Mouse (Mus musculus): ENCODE measurements around the gene Rcor3. TPM values are rescaled to one million over a fixed set of nuclear protein-coding genes. Genes with fewer than 3 reads are reported as not detected.

Rcor3 gene
- polyA plus RNA-seq, 1 experiment = 20.0 TPM

DNA sequence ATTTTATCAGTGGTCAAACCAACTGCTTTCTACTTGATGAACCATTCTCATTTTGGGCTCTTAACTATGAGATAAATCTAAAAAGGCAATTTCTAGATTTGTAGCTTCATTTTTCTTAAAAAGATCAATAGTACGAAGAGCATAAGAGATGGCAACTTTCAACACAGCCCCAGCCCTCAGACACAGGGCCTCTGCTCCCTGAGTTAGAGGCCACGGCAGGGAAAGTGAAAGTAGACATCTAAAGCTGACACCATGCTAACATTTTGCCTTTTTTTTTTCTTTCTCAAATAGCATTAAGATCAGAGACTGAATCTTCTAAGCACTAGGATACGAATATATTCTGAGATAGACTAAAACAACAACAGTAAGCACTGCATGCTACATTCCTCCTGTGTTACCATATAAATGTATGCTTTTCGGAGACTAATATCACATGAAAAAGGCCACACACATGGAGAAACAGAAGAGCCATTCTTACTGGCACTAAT, 31.9 kb downstream of the Rcor3 start:
- Histone ChIP-seq H3K4me1 (ENCODE audit: control insufficient read depth, insufficient read depth, low read length) (no peaks in the 10 kb centered on the region), H3K4me3 (replicated peaks; ENCODE audit: control insufficient read depth, low read depth, low read length) (no peak overlapping the region), H3K27ac (ENCODE audit: control insufficient read depth, insufficient read depth, low read depth, low read length, poor library complexity) (no peak overlapping the region)
- 58% methylated on average over 4 of the region's 4 CpGs for WGBS
- TF ChIP-seq POLR2A (IDR thresholded peaks at IDR 0.05; ENCODE audit: borderline replicate concordance, control insufficient read depth, low read depth, low read length) (no peak), CTCF (IDR thresholded peaks at IDR 0.05; ENCODE audit: control insufficient read depth, insufficient read depth, low read length) (no peak)

DNA sequence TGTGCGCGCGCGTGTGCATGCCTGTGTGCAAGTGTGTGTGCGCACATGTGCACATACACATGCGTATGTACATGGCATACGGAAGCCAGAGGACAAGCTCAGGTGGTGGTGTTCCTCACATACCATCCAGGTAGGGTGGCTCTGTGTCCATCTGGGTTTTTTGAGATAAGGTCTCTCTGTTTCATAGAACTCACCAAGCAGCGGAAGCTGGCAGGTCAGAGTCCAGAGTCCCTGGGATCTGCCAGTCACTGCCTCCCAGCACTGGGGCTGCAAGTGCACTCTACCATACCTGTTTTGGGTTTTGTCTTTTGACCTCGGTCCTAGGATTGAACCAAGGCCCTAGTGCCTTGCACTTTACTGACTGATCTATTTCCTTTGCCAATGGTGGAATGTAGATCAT, 33.8 kb downstream of the Rcor3 start:
- Histone ChIP-seq H3K4me1 (ENCODE audit: control insufficient read depth, insufficient read depth, low read length) (no peaks in the 10 kb centered on the region), H3K27ac (ENCODE audit: control insufficient read depth, insufficient read depth, low read depth, low read length, poor library complexity) (no peak overlapping the region), H3K4me3 (replicated peaks; ENCODE audit: control insufficient read depth, low read depth, low read length) (no peak overlapping the region)
- 96% methylated on average over 9 of the region's 9 CpGs for WGBS
- no peak for TF ChIP-seq CTCF (IDR thresholded peaks at IDR 0.05; ENCODE audit: control insufficient read depth, insufficient read depth, low read length)
- TF ChIP-seq POLR2A (IDR thresholded peaks at IDR 0.05; ENCODE audit: borderline replicate concordance, control insufficient read depth, low read depth, low read length) = no peak

DNA sequence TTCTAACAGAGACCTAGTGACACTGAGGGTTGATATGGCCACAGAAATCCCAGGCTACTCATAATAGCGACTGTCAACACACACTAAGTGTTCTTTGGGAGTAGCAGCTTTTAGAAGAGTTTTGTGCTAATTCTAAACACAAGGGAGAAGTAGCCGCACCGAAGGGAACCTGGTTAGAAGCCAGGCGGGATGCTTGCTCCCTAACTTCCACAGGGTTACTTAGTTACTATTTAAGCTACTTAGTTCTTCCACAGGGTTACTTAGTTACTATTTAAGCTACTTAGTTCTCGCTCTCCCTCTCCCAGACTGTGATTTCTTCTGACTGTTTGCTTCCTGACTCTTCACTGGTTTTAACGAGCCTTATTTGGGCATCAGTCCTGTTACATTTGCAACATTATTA, 34.7 kb downstream of the Rcor3 start:
- H3K27ac ChIP-seq (ENCODE audit: control insufficient read depth, insufficient read depth, low read depth, low read length, poor library complexity) = no peak overlapping the region
- TF ChIP-seq POLR2A (IDR thresholded peaks at IDR 0.05; ENCODE audit: borderline replicate concordance, control insufficient read depth, low read depth, low read length) (no peak), CTCF (IDR thresholded peaks at IDR 0.05; ENCODE audit: control insufficient read depth, insufficient read depth, low read length) (no peak)

DNA sequence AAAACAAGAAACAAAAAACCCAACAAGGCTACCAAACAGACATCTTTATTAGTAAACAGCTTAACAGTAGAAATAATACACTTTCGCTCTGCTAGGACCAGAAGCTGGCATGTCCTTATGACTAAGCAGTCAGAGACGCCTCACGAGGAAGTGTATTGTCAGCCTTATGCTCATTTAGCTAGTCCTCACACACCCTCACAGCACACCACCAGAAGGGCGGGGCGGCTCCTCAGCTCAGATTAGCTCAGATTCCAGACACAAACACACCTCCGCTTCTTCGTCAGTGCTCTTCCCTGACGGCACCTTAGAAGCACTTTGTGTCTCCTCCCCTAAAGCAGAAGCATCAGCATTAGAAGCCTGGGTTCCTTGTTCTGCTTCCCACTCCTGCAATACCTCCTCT, 36.5 kb downstream of the Rcor3 start:
- no peak overlapping the region for H3K27ac ChIP-seq (ENCODE audit: control insufficient read depth, insufficient read depth, low read depth, low read length, poor library complexity)
- no peak for TF ChIP-seq POLR2A (IDR thresholded peaks at IDR 0.05; ENCODE audit: borderline replicate concordance, control insufficient read depth, low read depth, low read length)
- no peak for TF ChIP-seq CTCF (IDR thresholded peaks at IDR 0.05; ENCODE audit: control insufficient read depth, insufficient read depth, low read length)
- H3K4me3 ChIP-seq (replicated peaks; ENCODE audit: control insufficient read depth, low read depth, low read length) = no peak overlapping the region
- WGBS = 73% methylated on average over 8 of the region's 8 CpGs
- no peaks in the 10 kb centered on the region for H3K4me1 ChIP-seq (ENCODE audit: control insufficient read depth, insufficient read depth, low read length)

More for the DNA sequence above, 34.7 kb downstream of the Rcor3 start:
- WGBS = 87% methylated on average over 6 of the region's 6 CpGs
- Histone ChIP-seq H3K4me1 (ENCODE audit: control insufficient read depth, insufficient read depth, low read length) (no peaks in the 10 kb centered on the region), H3K4me3 (replicated peaks; ENCODE audit: control insufficient read depth, low read depth, low read length) (no peak overlapping the region)

DNA sequence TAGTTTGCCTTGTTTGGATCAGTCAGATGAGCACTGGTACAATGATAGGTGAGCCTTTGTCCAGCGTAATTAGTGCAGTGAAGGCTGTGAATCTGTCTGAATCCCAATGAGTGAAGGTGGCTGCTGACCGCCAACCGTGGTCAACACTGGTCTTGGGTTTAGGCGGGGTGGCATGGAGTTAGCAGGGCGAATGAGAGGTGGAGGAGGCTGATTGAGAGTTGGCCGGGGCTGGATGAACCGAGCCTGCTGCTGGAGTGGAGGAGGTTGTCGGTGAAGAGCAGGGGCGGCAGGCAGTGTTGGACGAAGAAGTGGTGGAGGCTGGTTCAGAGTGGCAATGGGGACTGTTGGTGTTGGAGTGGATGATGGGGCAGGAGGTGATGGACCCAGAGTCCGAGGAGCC, 37.1 kb downstream of the Rcor3 start:
- Histone ChIP-seq H3K4me1 (ENCODE audit: control insufficient read depth, insufficient read depth, low read length) (no peaks in the 10 kb centered on the region), H3K27ac (ENCODE audit: control insufficient read depth, insufficient read depth, low read depth, low read length, poor library complexity) (no peak overlapping the region), H3K4me3 (replicated peaks; ENCODE audit: control insufficient read depth, low read depth, low read length) (no peak overlapping the region)
- WGBS = 93% methylated on average over 11 of the region's 11 CpGs
- no peak for TF ChIP-seq POLR2A (IDR thresholded peaks at IDR 0.05; ENCODE audit: borderline replicate concordance, control insufficient read depth, low read depth, low read length)

DNA sequence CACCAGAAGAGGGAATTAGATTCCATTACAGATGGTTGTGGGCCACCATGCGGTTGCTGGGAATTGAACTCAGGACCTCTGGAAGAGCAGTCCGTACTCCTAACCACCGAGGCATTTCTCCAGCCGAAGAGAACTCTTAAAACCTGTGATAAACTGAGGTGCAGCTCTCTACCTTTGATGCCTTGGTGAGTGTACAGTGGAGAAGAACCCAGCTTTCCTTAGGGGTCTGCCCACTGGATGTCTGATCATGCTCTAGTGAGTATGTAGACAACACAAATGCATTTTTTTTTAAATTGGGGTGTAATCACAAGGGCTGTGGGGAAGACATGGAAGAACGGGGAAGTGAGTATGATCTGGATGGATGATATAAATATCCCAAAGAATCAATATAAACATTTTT, 42.2 kb downstream of the Rcor3 start:
- TF ChIP-seq CTCF (IDR thresholded peaks at IDR 0.05; ENCODE audit: control insufficient read depth, insufficient read depth, low read length) = no peak
- TF ChIP-seq POLR2A (IDR thresholded peaks at IDR 0.05; ENCODE audit: borderline replicate concordance, control insufficient read depth, low read depth, low read length) = no peak
- 81% methylated on average over 5 of the region's 5 CpGs for WGBS
- Histone ChIP-seq H3K4me1 (ENCODE audit: control insufficient read depth, insufficient read depth, low read length) (no peaks in the 10 kb centered on the region; the same call in 1 of the 2 replicates), H3K27ac (ENCODE audit: control insufficient read depth, insufficient read depth, low read depth, low read length, poor library complexity) (no peak overlapping the region), H3K4me3 (replicated peaks; ENCODE audit: control insufficient read depth, low read depth, low read length) (no peak overlapping the region)

DNA sequence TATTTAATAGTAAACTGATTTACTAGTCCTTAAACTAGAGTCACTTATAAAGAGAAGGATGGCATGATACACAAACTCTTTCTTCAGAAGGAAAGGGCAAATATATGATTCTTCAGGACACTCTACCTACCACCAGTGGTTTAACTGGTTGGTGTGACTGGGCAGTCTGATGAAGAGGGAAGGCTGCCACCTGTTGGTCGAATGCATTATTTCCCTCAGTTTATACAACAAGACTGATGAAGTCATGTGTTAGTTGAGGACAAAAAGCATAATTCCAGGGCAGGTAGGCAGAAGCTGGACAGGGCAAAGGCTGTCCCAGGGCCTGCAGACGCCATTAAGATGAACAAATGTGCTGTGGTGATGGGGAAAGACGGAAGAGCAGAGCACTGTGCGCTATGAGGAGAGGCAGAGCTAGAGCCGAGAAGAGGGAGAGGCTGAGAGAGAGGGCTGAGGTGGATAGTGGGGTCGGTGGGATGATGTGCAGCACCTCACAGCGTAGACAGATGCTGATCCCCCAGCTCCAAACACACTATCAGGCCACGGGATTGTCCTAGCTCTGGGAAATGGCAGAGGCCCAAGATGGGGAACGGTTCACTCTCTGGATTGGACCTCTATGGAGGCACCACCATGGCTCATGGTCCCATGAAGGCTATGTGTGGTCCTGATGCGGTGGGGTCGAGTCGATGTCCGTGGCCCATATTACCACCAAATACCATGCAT, 43.3 kb downstream of the Rcor3 start:
- Histone ChIP-seq H3K4me1 (ENCODE audit: control insufficient read depth, insufficient read depth, low read length) (no peaks in the 10 kb centered on the region; the same call in 1 of the 2 replicates), H3K27ac (ENCODE audit: control insufficient read depth, insufficient read depth, low read depth, low read length, poor library complexity) (no peak overlapping the region), H3K4me3 (replicated peaks; ENCODE audit: control insufficient read depth, low read depth, low read length) (no peak overlapping the region)
- 56% methylated on average over 13 of the region's 13 CpGs for WGBS
- peak; percentile 76 for TF ChIP-seq CTCF (IDR thresholded peaks at IDR 0.05; ENCODE audit: control insufficient read depth, insufficient read depth, low read length)
- TF ChIP-seq POLR2A (IDR thresholded peaks at IDR 0.05; ENCODE audit: borderline replicate concordance, control insufficient read depth, low read depth, low read length) = no peak

DNA sequence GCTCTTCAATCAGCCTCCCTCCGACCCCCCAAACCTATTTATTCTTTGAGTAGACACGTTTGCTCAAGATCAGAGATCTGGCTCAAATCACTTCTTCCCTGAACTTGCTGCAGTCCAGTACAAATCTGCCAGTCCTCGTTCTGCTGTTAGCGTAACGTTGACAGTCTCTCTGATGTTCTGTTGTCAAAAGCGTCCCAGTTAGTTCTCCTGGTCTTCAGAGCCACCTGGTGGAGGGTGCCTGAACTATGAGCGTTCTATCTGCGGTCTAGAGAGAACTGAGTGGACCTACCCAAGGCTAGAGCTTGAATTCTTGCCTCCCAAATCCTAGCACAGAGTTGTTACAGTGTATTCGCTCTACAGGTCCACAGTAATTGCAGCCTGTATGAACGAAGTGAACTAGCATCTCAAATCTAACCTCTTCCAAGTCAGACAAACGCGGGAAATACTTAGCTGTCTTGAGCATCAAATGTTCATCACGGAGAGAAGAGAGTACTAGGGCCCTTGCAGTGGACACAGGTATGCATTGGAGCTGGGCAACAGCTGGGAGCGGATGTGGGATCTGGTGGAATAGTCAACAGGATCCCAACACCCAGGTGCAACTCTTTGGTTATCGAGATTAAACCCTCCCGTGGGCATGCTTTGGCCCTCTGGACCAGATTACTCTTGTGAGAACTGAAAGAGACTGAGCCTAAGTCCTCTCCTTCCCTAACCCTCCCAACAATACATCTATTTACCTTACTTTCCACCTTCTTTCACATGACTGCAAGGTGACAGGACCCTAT, 44.8 kb downstream of the Rcor3 start:
- 31% methylated on average over 16 of the region's 16 CpGs for WGBS
- no peak overlapping the region for H3K4me3 ChIP-seq (replicated peaks; ENCODE audit: control insufficient read depth, low read depth, low read length)
- peak overlapping the region; percentile 87; the same call in 1 of the 2 replicates for H3K27ac ChIP-seq (ENCODE audit: control insufficient read depth, insufficient read depth, low read depth, low read length, poor library complexity)
- peaks cover 3% of the 10 kb centered on the region; the same call in 1 of the 2 replicates for H3K4me1 ChIP-seq (ENCODE audit: control insufficient read depth, insufficient read depth, low read length)
- peak; percentile 92 for TF ChIP-seq CTCF (IDR thresholded peaks at IDR 0.05; ENCODE audit: control insufficient read depth, insufficient read depth, low read length)
- no peak for TF ChIP-seq POLR2A (IDR thresholded peaks at IDR 0.05; ENCODE audit: borderline replicate concordance, control insufficient read depth, low read depth, low read length)
